Mouse (Mus musculus): ENCODE measurements around the gene Mrgpre. TPM values are rescaled to one million over a fixed set of nuclear protein-coding genes. Genes with fewer than 3 reads are reported as not detected.

Mrgpre gene
- 0.28 and 0.50 TPM in 2 replicates for polyA plus RNA-seq (2012; ENCODE audit: insufficient read depth, insufficient read length, missing spikeins)

GRCm38 (mm10) chr7:143783996-143784829, at the start of gene Mrgpre:
Gene Mrgpre (minus strand): TSS chr7:143784500.
- peak within 1 kb of the TSS; percentile 55; the same call in 1 of the 2 replicates for H3K27ac ChIP-seq (replicated peaks; ENCODE audit: low read depth, low read length)
- H3K4me1 ChIP-seq (ENCODE audit: control insufficient read depth, insufficient read depth, insufficient read length, low read length), result peaks cover 4% of the 10 kb centered on the region; the same call in 1 of the 2 replicates
- H3K4me3 ChIP-seq (ENCODE audit: insufficient read depth, low read depth, low read length), result peak within 1 kb of the TSS; percentile 43

- Histone ChIP-seq H3K27ac (replicated peaks; ENCODE audit: low read depth, low read length) (no peak overlapping the region), H3K4me1 (ENCODE audit: control insufficient read depth, insufficient read depth, insufficient read length, low read length) (0 out of 2 replicates have a peak, but pooled peaks cover 2% of the 10 kb centered on the region)
Measured at GRCm38 (mm10) chr7:143833581-143834190, 49.4 kb upstream of the Mrgpre start.

GRCm38 (mm10) chr7:143832611-143833010, 48.3 kb upstream of the Mrgpre start:
- H3K4me3 ChIP-seq (ENCODE audit: insufficient read depth, low read depth, low read length), result no peak overlapping the region
- no peak overlapping the region for H3K27ac ChIP-seq (replicated peaks; ENCODE audit: low read depth, low read length)
- 0 out of 2 replicates have a peak, but pooled peaks cover 2% of the 10 kb centered on the region for H3K4me1 ChIP-seq (ENCODE audit: control insufficient read depth, insufficient read depth, insufficient read length, low read length)

More at GRCm38 (mm10) chr7:143833581-143834190, 49.4 kb upstream of the Mrgpre start:
- no peak overlapping the region for H3K4me3 ChIP-seq (ENCODE audit: insufficient read depth, low read depth, low read length)

- Histone ChIP-seq H3K4me1 (ENCODE audit: control insufficient read depth, insufficient read depth, insufficient read length, low read length) (0 out of 2 replicates have a peak, but pooled peaks cover 2% of the 10 kb centered on the region), H3K27ac (replicated peaks; ENCODE audit: low read depth, low read length) (no peak overlapping the region), H3K4me3 (ENCODE audit: insufficient read depth, low read depth, low read length) (no peak overlapping the region)
Measured at GRCm38 (mm10) chr7:143832196-143832595, 47.9 kb upstream of the Mrgpre start.

- H3K4me1 ChIP-seq (ENCODE audit: control insufficient read depth, insufficient read depth, insufficient read length, low read length), result peaks cover 5% of the 10 kb centered on the region; the same call in 1 of the 2 replicates
- H3K27ac ChIP-seq (replicated peaks; ENCODE audit: low read depth, low read length), result no peak overlapping the region
- H3K4me3 ChIP-seq (ENCODE audit: insufficient read depth, low read depth, low read length), result peak overlapping the region; percentile 58
Measured at GRCm38 (mm10) chr7:143830399-143830798, 46.1 kb upstream of the Mrgpre start.

- Histone ChIP-seq H3K4me1 (ENCODE audit: control insufficient read depth, insufficient read depth, insufficient read length, low read length) (peaks cover 5% of the 10 kb centered on the region; the same call in 1 of the 2 replicates), H3K4me3 (ENCODE audit: insufficient read depth, low read depth, low read length) (peak overlapping the region; percentile 71), H3K27ac (replicated peaks; ENCODE audit: low read depth, low read length) (peak overlapping the region; percentile 36)
Measured at GRCm38 (mm10) chr7:143829504-143830331, 45.4 kb upstream of the Mrgpre start.

- H3K4me3 ChIP-seq (ENCODE audit: insufficient read depth, low read depth, low read length), result no peak overlapping the region
- H3K4me1 ChIP-seq (ENCODE audit: control insufficient read depth, insufficient read depth, insufficient read length, low read length), result peaks cover 5% of the 10 kb centered on the region
- no peak overlapping the region for H3K27ac ChIP-seq (replicated peaks; ENCODE audit: low read depth, low read length)
Measured at GRCm38 (mm10) chr7:143826985-143827384, 42.7 kb upstream of the Mrgpre start.

GRCm38 (mm10) chr7:143823266-143823605, 38.9 kb upstream of the Mrgpre start:
- Histone ChIP-seq H3K27ac (replicated peaks; ENCODE audit: low read depth, low read length) (peak overlapping the region; percentile 98), H3K4me3 (ENCODE audit: insufficient read depth, low read depth, low read length) (peak overlapping the region; percentile 55), H3K4me1 (ENCODE audit: control insufficient read depth, insufficient read depth, insufficient read length, low read length) (peaks cover 9% of the 10 kb centered on the region)

- H3K4me1 ChIP-seq (ENCODE audit: control insufficient read depth, insufficient read depth, insufficient read length, low read length), result peaks cover 9% of the 10 kb centered on the region
Measured at GRCm38 (mm10) chr7:143822375-143823265, 38.3 kb upstream of the Mrgpre start, which contains the start of the genes Nadsyn1 and Dhcr7. Gene Nadsyn1 (minus strand): TSS chr7:143822849. Gene Dhcr7 (plus strand): TSS chr7:143823145.

GRCm38 (mm10) chr7:143821241-143821640, 36.9 kb upstream of the Mrgpre start:
- no peak overlapping the region for H3K27ac ChIP-seq (replicated peaks; ENCODE audit: low read depth, low read length)
- peaks cover 9% of the 10 kb centered on the region for H3K4me1 ChIP-seq (ENCODE audit: control insufficient read depth, insufficient read depth, insufficient read length, low read length)
- no peak overlapping the region for H3K4me3 ChIP-seq (ENCODE audit: insufficient read depth, low read depth, low read length)

More at GRCm38 (mm10) chr7:143822375-143823265, 38.3 kb upstream of the Mrgpre start, which contains the start of the genes Nadsyn1 and Dhcr7:
- Histone ChIP-seq H3K4me3 (ENCODE audit: insufficient read depth, low read depth, low read length) (peak within 1 kb of the TSS; percentile 77), H3K27ac (replicated peaks; ENCODE audit: low read depth, low read length) (peak within 1 kb of the TSS; percentile 98)

GRCm38 (mm10) chr7:143819201-143819600, 34.9 kb upstream of the Mrgpre start:
- no peak overlapping the region for H3K27ac ChIP-seq (replicated peaks; ENCODE audit: low read depth, low read length)
- peaks cover 7% of the 10 kb centered on the region for H3K4me1 ChIP-seq (ENCODE audit: control insufficient read depth, insufficient read depth, insufficient read length, low read length)
- no peak overlapping the region for H3K4me3 ChIP-seq (ENCODE audit: insufficient read depth, low read depth, low read length)

- H3K4me1 ChIP-seq (ENCODE audit: control insufficient read depth, insufficient read depth, insufficient read length, low read length), result no peaks in the 10 kb centered on the region
- no peak overlapping the region for H3K4me3 ChIP-seq (ENCODE audit: insufficient read depth, low read depth, low read length)
- H3K27ac ChIP-seq (replicated peaks; ENCODE audit: low read depth, low read length), result no peak overlapping the region
Measured at GRCm38 (mm10) chr7:143808909-143809308, 24.6 kb upstream of the Mrgpre start.

GRCm38 (mm10) chr7:143805199-143805624, 20.9 kb upstream of the Mrgpre start:
- no peak overlapping the region for H3K4me3 ChIP-seq (ENCODE audit: insufficient read depth, low read depth, low read length)
- no peaks in the 10 kb centered on the region for H3K4me1 ChIP-seq (ENCODE audit: control insufficient read depth, insufficient read depth, insufficient read length, low read length)
- H3K27ac ChIP-seq (replicated peaks; ENCODE audit: low read depth, low read length), result no peak overlapping the region
